Mouse (Mus musculus): ENCODE measurements at regions not wholly inside any gene's neighbourhood (a gene's known extent, or its start where the extent isn't known, plus 50 kb on each side); places are given as distances from the start of the nearest gene placed in this dataset.

DNA sequence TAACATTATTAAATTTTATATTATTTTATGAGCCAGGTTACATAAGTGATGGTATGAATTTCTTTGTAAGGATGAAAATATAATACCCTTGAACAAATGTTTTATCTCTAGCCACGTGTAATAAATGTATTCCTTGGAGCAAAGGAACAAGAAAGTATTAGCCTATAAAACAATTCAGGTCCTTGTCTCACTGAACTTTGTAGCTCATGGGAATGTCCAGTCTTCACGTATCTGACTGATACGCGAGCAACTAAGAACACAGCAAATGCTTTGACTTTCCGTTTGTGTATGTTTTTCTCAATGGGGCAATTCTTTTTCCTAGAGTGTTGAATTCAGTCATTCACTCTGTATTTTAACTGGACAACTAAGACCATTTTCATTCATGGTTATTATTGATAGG, 216.9 kb upstream of the Mettl25 start:
- no peak for DNase-seq

DNA sequence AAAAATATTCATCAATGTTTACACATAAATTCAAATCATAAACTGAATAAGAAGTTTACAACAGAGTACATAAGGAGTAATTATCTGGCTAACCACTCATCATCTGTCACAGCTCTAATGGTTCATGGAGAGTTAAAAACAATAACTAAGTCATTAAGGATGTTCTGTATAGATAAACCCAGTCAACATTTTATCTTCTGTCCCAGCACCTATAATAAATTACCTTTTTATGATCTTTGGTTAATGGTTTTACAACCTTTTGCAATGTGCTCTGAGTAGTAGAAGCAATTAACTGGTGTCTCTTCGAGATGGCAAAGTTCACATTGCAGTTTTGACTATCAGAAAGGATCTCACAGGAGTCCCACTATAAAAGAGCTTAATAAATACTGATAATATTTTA, 197.3 kb upstream of the Mettl25 start:
- no peak for DNase-seq

DNA sequence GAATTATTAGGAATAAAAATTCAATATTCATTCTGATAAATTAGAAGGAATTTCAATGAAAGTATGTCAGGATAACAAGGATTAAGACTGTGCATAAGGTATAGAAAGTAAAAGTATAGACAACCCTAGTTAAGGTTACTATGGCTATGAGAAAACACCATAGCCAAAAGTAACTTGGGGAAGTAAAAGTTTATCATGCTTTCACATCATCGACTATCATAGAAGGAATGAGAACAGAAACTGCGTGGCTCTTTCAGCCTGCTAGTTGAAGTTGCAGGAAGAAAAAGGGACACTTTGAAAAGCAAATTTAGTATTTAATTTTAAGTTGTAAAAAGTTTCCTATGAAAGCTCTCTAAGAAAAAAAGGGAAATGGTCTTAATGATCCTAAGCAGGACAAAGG, 196.9 kb upstream of the Mettl25 start:
- no peak for DNase-seq

DNA sequence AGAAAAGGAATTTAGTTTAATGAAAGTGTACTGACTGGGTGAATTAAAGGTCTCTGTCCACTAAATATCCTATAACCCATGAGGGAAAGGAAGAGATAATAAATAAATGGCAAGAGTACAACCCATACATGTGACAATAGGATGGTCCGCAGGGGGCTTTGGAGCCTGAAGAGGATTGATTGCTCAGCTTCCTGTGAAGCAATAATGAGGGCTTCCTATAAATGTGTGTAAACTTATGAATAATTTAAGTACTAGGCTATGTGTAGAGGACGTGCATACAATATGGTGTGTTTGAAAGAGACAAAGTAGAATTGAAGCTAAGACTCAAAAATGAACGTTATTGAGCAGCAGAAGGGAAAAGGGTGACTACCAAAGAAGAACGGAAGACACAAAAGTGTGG, 192.2 kb upstream of the Mettl25 start:
- DNase-seq: no peak

DNA sequence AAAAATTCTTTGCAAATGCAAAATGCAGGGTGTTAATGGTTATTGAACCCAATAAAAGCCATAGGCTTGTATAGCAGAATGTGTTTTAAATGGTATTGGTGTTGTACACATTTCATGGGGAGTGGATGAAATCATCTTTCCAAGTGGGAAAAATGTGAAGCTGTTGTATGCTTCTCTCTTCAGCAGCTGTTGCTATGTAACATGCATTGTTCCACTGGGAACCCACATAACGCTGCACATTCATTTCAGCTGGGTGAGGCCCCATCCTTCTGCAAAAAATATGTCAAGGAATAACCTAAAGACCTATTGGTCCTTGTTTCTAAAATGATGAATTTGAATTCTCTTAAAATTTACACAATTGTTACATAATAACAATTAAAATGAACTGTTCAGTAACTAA, 183.5 kb upstream of the Mettl25 start:
- DNase-seq: no peak

DNA sequence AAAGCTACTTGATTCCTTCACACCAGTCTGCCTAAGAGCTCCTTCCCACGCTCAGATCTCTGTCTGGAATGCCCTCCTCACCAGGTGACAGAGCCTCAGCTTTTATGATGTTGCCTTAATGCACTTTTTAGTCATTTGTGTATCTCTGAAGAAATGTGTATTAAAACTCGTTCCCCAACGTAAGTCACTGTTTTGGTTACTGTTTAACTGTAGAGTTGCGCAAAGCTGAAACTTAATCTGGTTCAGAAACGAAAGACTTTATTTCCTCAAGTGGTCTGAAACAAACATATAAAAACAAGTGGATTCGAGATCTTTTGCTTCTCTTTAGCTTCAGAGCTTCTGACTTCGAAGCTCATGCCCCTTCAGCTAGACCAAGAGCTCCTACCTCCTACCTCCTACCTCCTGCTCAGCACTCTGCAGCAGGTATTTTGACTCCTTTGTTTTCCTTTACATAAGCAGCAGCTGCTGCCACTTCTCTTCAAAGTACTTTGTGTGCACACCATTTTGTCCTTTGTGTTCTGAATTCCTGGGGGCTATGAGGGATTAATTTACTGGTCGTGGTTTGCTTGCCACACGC, 182.5 kb upstream of the Mettl25 start:
- no peak for DNase-seq

DNA sequence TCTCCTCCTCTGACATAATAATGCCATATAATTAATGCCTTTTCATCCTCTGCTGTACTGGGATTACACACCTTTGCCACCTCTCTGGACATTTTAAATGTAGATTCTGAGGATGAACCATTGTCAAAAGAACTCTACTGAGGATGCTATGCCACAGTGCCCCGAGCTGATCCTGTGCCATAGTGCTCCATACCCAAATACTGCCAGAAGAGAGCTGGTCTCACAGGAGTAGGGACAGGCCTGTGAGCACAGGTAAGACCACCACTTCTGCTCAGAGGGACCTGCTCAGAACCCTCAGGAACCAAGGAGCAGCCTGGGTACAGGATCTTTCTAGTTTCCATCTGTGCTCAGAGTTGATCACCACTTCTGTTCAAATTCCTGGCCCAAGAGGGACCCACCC, 174.8 kb upstream of the Mettl25 start:
- no peak for DNase-seq

DNA sequence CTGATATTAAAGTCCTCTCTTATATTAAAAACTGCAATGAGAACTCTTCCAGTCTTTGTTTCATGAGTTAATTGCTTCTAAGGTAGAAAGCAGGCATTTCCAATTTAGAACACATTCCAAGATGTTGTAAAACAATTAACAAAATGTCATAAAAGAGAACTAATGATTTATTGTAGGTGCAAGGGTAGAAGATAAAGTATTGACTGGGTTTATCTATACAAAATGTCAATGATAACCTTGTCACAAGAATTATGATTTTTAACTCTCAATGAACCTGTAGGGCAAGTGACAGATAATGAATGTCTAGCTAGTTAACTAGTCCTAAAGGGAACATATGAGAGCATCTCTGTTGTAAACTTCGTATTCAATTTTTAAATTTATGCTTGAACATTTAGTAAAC, 174.3 kb upstream of the Mettl25 start:
- no peak for DNase-seq

DNA sequence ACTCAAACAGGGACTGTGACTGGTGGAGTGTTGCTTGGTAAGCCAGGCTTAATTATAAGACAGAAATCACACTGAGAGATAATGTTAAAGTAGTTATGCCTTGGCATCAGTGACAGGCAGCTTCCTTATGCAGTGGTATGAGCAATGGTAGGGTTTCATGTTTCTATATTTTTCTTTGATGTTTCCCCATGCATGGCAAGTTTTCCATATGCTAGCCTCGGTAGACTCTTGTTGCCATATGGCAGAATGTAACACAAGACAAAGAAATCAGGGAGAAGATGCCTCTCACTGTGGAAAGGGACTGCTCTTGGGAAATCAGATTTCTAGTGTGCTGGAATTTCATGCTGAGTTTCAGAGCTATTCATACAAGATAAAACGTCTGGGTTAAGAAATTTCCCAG, 169.0 kb upstream of the Mettl25 start:
- no peak for DNase-seq

DNA sequence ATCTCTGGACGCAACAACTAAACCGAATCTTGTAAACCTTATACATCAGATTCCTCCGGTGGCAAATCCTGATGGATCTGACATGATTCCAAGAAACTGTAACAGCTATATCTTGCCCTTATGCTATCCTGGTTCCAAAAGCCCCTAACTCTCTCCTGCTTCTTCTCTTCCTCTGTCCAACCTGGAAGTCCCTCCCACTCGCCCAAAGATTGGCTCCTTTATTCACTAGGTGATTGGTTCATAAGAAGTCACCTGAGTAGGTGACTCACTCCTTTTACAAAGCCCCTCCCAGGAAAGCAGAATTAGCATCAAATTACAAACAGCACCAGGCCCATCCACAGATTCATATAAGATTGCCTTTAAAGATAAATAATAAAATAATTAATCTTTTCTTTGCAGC, 166.2 kb upstream of the Mettl25 start:
- no peak for DNase-seq

DNA sequence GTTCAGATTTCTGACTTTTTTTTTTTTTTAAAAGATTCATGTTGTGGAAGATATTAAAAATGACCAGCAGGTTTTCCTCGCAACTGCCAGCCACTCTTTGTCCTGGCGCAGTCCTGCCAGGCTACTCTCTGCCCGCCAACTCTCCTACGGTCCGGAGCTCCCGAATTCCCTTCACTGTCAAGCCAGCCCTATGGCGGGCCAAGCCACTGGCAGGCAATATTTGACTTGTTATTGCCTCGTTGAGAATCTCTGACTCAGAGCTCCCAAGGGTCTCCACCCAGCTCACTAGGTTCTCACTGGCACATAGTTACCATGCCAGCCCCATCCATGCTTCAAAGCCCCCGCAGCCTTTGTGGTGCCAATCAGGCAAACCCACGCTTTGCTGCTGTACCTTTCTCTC, 165.7 kb upstream of the Mettl25 start:
- DNase-seq: no peak

DNA sequence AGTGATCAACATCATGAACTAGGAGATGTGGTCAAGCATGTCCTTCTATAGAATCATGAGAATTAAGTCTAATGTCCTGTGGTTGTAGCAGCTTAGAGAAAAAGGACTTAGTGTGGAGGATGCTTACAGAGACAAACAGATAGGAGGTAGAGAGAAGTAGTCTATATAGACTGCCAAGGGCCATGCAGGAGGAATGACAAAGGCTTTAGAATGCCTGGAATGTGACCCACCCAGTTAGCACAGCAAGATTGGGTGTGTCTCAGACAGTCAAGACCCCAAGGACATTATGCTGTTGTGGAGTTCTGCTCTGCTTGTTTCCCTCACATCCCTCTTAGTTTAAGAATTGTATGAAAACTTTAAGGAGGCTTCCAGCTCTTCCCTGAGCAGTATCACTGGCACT, 164.9 kb upstream of the Mettl25 start:
- no peak for DNase-seq

DNA sequence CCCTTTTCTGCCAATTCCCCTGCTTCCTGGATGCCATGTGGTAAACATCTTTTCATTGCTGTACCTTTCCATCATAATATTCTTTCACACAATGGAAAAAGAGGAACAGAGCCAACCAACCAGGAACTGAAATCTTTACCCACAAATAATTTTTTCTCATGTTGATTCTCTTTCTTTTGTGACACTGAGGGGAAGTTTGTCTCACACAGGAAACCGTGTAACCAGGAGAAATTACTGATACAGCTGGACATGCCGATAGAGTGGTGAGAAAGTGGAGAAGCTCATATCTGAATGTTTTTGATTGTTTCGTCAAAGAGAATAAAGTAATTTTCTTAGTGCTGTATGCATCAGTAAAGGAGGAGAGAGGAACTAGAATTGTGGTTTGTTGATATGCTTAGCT, 116.3 kb upstream of the Mettl25 start:
- no peak for DNase-seq

DNA sequence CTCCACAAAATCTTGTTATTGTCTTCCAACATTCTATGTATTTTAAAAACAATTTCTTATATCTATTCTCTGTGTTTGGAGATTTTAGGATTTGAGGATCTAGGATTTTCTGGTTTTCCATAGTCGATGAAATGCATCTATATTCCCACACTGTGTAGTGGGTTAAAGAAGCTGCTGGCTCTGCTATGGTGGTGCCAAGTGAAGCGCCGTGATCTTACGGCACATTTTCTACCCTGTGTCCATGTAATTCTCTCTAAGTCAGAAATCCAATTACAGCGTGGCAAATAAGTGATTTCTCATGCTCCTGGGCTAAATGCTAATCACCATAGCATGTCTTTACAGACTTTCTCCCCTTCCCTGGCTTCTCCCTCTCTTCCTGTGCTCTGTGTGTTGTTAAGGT, 92.1 kb upstream of the Mettl25 start:
- DNase-seq: no peak

DNA sequence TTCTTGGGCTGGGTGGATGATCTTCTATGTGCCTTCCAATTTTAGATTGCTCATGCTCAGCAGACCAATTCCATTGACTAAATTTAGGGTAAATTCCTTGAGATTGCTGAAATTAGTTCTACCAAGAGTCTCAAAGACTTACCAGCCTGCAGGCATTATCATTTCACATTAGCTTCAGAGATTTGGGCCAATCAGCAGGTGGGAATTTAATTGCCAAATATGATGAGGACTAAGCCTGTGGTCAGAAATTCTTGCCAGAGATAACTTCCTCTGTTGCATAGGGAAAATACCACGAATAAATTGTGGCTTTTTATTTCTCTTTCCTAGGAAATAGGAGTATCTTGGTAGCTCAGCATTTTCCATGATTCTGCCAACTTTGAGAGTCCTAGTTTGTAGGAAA, 91.6 kb upstream of the Mettl25 start:
- no peak for DNase-seq

DNA sequence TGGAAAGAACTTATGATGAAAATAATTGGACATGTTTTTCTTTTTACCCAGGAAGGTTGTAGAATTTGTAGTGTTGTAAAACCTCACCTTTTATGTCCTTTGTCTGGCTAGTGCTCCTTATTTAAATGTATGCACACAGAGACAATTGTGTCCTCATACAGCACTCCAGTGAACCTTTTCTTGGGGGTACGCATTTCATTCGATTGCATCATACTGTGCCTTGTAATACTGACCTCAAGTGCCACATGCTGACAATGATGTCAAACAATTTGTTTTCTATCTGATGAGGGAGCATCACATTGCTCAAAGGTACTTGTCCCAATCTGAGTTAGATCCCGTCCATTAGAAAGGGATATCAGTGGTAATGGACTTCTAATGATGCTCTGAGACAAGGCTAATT, 86.4 kb upstream of the Mettl25 start:
- no peak for DNase-seq

DNA sequence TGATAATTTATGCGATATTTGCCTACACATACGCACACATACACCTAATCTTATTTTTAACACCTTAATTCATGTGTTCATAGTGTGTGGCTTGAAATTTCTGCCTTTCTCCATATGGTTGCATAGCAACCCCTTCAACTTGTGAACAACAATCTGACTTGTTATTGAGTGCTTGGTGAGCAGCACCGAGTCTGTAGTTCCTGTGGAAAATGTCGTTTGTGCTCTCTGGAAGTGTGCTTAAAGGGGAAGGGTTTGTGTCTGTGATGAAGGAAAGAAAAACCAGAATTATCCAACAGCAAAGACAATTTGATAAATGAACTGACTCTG, 85.7 kb upstream of the Mettl25 start:
- peak; percentile 53 for DNase-seq

DNA sequence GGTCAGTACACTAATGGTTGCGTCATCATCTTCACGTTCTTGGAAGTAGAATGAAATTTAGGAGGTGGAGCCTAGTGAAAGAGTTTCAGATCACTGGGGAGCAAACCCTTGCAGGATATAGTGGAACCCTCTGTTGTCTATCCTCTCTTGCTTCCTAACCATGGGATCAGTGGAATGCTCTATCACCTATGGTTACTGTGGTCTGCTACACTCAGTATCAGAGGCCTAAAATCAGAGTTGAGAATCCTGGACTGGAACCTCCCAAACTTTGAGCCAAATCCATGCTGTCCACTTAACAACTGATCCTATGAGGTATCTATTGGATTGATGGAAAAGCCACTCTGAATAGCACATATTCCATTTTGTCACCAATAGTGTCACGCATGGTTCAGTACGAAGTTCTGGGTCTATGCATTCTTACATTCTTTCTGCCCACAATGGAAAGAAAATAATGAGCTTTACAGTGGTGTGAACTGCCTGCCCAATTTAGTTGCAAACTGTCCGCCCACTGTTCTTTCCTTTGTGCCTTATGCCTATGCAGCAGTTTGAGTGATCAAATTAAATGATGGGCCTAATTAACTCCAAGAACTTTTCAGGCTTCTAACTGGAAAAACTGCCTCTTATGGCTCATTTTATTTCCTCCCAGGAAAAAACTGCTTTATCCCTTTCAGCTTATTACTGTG, 85.2 kb upstream of the Mettl25 start:
- peak; percentile 70 for DNase-seq

DNA sequence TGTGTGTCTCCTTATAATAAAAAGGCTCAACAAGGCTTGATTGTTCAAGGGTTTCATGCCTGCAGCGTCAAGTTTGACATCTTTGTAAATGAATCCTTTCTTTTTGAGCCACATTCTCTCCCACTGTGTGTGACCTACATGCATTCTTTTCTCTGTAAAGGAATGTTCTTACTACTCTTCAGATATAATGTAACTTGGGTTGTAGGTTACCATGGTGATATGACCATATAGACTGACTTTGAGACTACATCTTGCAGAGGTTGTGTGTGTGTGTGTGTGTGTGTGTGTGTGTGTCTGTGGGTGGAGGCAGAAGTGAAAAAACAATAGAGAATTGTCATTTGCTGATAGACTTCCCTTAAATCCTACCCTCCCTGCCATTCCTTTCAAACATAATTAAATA, 58.5 kb upstream of the Mettl25 start:
- DNase-seq: peak; percentile 21

DNA sequence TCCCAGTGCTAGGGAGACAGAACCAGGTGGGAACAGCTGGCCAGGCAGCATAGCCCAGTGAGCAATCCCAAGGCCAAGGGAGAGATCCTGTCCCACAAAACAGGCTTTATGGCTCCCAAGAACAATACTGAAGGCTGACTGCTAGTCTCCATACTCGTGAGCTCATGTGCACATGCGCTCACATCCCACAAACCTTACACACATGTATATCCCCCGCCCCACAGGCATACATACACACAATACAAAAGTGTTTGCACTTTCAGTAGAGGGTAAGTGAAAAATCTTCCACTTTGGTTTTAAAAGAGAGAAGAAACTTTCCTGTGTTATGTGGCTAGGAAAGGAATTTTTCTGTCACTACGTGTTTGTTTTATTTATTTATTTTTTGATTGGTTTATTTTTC, 58.0 kb upstream of the Mettl25 start:
- no peak for DNase-seq

Measured in retina, postnatal 1 day (tissue).